Mouse (Mus musculus) cortical plate, adult 2 months (tissue): ENCODE measurements at regions not wholly inside any gene's neighbourhood (a gene's known extent, or its start where the extent isn't known, plus 50 kb on each side); places are given as distances from the start of the nearest gene placed in this dataset.

Source experiments
- CTCF ChIP-seq: fragments of 200-500 bp; IDR thresholded peaks from 2 replicates; pipeline ENCODE4 v1.5.1; 2011; ENCODE audit warnings: mild to moderate bottlenecking, control low read depth, low read length; ENCODE audit not compliant: insufficient read depth; ENCODE audit errors: extremely low read depth
- POLR2A ChIP-seq: fragments of 200-500 bp; IDR thresholded peaks from 2 replicates; pipeline ENCODE4 v1.6.1; 2011; ENCODE audit warnings: mild to moderate bottlenecking, low read length, control low read depth; ENCODE audit not compliant: insufficient read depth; ENCODE audit errors: extremely low read depth

GRCm38 (mm10) chr17:80840896-80841295, 103.5 kb upstream of the Tmem178 start:
- TF ChIP-seq POLR2A (no peak), CTCF (no peak)
